Mouse (Mus musculus) gastrocnemius, postnatal 36 days (tissue): ENCODE measurements at regions not wholly inside any gene's neighbourhood (a gene's known extent, or its start where the extent isn't known, plus 50 kb on each side); places are given as distances from the start of the nearest gene placed in this dataset.

Experiments
- DNase-seq, 2 experiments: peaks; one replicate each; pipeline ENCODE4 v3.0.0; 2022
- intact Hi-C: fragments of 180-260 bp; cut with DNase I; formaldehyde crosslinking; loops from one replicate; pipeline ENCODE4 v1.15.1; 2025

DNA sequence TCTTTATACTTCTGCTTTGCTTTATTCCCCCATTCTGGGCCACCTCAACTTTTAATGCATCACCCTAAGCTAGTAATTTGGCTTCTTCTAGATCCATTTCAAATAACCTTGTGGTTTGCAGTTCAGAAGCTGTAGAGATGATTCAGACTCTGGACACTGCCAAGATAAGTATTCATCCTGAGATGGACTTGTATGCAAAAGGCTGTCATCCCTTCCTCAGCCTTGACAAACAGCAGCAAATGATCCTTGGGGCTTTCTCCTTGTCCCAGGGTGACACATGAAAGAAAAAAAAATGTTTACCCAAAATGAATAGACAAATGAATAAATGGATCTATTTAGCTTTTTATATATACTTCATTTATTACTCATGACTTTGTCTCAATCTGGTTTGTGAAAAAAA lies 120.0 kb upstream of the Erbb4 start:
- no peak for DNase-seq
- intact Hi-C loops: no loop called here

- DNase-seq: no peak
- intact Hi-C loops: no loop called here
Observed at GRCm38 (mm10) chr1:69212896-69213500, 105.1 kb upstream of the Erbb4 start.

GRCm38 (mm10) chr1:69202745-69203144 lies 94.9 kb upstream of the Erbb4 start:
- no peak for DNase-seq
- intact Hi-C loops: no loop called here

DNA sequence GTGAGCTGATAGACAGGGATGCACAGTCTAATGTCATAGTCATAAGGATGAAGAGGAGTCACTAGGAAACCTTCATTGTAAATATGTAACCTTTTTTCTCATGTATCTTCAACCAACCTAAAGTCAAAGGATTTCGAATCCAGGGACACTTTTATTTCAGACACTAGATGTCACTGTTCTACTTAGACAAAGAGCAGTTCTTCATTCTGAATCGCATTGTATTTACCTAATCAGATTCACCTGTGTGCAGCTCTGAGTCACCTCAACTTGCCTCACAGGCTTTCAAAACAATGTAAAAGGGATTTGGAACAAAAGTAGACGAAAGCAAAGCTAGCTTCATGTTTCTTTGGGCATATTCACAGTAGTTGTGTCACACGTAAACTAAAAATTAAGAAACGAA lies 57.3 kb upstream of the Erbb4 start:
- DNase-seq: no peak
- intact Hi-C loops: no loop called here
